Mouse (Mus musculus) heart, postnatal 0 days (tissue): ENCODE results near the gene Amy2a4.
"Not testable (repeated sequence)": the region's sequence is repeated elsewhere in the genome, so short reads cannot be mapped to it uniquely, and the experiment has no call there.

Source experiments
- CTCF ChIP-seq: IDR thresholded peaks from 2 replicates; pipeline ENCODE4 v1.5.1; 2016; ENCODE audit warnings: antibody characterized with exemption, control low read depth, low read depth
- EP300 ChIP-seq: IDR thresholded peaks from 2 replicates; pipeline ENCODE4 v1.6.1; 2016; ENCODE audit warnings: antibody characterized with exemption, low read depth

- TF ChIP-seq CTCF, EP300: not testable (repeated sequence)
Observed at GRCm38 (mm10) chr3:113291349-113291748, at the start of gene Amy2a4.
